Mouse (Mus musculus) hematopoietic stem cell, adult 5-6 weeks (primary cell): ENCODE measurements around the gene Rffl. TPM values are rescaled to one million over a fixed set of nuclear protein-coding genes. Genes with fewer than 3 reads are reported as not detected.
A peak's percentile ranks its signal among the peaks of the same experiment; 100 is the strongest.

ENCODE experiments used
- ATAC-seq, 2 experiments: fragments of 125-278 bp in 1 of 2; replicated peaks in 1 of 2; 2 replicates each; pipeline ENCODE4 v1.8.0; 2016 to 2017; ENCODE audit warnings: inconsistent platforms in 2 of 2, mild to moderate bottlenecking in 2 of 2, moderate number of reproducible peaks in 2 of 2, low read depth in 1 of 2, moderate TSS enrichment in 1 of 2; ENCODE audit not compliant: low FRiP score in 2 of 2, poor library complexity in 2 of 2, severe bottlenecking in 2 of 2, insufficient read depth in 1 of 2, low TSS enrichment in 1 of 2
- total RNA-seq: library from RNA; stranded (forward); fragments of 172-1452, 232-1000 nt; gene quantifications from 2 replicates; pipeline ENCODE4 v1.2.3, GENCODE M21; 2017

Rffl gene
- total RNA-seq, 1 experiment from 2014 or later, result 15.8 TPM

DNA sequence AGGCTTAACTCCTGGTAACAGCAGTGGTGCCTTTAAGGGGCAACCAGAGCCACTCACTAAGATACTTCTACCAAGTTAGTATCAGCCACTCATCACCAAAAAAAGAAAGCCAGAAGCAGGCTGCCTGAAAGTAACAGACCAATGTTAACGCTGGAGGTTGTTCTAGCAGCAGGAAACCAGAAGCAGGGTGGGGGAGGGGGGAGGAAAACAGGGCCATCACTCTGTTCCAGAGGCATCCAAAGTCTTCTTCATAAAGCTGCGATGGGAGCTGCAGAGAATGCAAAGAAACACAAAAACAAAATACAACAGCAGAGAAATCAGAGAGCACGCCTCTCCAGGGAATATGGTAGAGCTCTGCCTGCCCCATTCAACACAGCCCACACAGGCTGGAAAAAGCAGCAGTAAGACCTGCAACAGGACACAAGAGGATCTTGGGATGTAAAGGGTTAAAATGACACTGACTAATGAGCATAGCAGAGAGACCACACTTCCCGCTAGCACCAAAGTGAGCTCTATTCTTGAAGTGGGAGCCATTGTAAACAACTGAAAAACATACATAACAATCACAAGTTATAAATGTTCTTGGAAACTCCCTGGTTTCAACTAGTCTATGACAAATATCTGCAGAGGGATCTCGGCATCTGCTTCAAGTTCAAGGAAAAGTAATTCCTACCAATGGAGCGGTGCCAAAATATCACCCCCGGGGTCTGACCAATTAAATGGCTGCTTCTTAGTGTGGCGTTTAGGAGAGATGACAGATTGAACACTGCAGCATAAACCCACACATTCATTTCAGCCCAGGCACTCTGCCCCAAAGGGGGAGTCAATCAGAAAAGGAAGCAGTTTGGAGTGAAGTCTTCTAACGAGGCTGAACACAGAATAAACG is 39.8 kb downstream of the Rffl start:
- no peak for ATAC-seq

DNA sequence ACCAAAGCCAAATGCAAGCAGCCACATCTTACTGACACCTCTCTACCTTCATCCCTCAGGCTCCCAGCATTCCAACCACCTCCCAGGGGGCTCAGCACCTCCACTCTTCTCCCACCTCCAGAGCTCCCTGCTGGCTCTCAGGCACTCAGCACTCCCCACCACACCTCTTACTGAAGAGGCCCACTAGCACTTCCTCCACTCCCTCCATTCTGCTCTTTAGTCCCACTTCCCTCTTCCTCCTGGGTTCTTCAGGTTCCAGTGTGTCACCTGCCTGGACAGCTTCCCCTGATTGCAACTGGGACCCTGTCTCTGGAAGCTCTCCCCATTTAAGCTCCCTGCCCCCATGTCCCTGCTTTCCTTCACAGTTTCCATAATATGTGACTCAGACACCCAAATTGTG is 44.2 kb downstream of the Rffl start:
- no peak for ATAC-seq

DNA sequence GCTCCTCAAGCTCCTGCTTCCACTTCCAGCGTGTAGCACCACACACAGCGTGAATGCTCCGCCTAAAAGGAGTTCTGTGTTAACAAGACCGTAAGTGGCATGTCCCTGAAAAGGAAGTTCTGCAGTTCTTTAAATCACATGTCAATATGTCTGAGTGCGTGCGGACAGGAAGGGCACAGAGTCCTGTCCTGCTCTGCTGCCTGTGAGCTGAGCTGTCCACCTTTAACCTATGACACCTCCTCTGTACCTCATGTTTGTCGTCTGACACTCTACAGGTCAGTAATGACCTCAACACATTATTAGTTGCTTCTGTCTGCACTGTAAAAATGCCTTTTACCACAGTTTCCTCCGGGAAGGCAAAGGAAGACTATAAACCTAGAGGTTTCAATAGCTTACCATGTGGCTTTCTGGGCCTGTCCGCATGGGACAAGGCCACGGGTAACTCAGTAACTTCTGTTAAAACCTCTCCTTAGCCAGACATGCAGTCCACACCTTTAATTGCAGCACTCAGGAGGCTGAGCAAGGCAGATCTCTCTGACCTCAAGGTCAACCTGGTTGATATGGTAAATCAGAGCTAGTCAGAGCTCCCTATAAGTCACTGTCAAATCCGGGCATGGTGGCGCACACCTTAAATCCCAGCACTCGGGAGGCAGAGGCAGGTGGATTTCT is 50.1 kb downstream of the Rffl start:
- no peak for ATAC-seq

DNA sequence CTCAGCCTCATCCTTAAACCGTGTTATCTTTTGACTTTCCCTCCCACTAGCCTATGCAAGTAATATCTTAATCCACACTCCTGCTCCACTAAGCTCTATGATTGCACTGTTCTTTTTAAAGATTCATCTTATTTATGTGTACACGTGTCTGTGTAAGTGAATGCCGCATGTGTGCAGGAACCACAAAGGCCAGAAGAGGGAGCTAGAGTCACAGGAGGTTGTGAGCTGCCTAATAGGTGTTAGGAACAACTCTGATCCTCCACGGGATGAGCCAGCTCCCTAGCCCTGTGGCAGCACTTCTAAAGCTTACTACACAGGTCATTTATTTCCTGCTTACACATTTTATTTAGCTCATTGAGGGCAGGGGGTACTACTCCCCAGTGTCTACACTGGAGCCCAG is 51.7 kb downstream of the Rffl start:
- no peak; a peak in 1 of 4 replicates for ATAC-seq

DNA sequence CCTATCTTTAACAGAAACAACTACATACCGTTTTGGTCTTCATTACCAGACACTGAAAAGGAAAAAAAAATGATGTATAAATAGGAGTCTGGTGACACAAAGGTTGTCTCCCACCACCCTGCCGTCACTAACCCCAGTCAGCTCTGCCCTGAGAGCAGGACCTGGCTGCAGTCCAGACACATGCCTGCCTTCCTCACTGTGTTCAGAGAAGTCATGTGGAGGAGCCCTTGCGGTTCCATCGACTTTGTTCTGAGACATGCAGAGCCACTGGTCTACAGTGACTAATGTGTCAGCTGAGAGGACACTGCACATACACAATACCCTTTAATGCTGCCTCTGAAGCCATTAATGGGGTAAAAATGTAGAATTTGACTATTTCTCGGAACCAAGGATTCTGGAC is 62.5 kb downstream of the Rffl start:
- no peak for ATAC-seq

DNA sequence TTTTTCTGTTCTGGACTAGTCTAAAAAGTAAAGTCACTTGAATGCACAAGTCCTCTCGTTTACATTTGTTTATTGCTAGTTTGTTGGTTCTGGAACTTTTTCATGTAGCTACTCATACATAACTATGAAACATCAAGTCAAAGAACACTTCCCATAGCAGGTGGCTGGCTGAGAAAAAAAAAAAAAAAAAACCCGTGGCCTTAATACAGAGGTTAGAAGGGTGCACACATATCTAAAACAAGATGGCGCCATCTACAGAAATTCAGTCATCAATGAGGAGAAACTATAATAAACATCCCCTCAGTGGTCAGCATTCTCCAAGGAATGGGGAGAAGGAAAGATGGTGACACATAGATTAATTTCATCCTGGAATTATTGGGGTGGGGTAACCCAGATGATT is 63.6 kb downstream of the Rffl start:
- ATAC-seq, result no peak

DNA sequence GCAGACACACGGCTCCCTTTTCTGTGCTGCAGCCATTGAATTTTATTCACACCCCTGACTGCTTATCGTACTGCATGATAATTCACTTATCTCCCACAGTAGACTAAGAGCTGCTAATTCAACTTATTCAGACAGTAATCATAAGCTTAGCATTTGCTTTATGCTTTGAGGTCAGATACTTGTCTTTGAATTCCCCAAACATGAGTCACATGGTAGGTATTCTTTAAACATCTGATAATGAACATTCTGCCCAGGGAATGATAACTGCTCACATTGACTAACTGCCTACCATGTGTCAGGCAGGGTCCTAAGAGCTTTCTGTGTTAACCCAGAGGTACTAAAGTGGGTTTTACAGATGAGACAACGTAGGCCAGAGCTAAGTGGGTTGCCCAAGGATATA is 64.4 kb downstream of the Rffl start:
- no peak for ATAC-seq

DNA sequence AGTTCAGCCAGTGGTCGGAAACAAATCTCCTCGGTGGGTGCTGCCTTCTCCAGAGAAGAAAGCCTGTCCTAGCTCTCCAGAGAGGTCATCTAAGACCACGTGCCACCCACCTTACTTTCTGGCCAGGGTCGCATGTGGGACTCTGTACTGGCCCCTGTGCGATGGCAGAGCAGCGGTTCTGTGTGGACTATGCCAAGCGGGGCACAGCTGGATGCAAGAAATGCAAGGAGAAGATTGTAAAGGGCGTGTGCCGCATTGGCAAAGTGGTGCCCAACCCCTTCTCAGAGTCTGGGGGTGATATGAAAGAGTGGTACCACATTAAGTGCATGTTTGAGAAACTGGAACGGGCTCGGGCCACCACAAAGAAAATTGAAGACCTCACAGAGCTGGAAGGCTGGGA is 87.6 kb downstream of the Rffl start:
- ATAC-seq, result no peak

DNA sequence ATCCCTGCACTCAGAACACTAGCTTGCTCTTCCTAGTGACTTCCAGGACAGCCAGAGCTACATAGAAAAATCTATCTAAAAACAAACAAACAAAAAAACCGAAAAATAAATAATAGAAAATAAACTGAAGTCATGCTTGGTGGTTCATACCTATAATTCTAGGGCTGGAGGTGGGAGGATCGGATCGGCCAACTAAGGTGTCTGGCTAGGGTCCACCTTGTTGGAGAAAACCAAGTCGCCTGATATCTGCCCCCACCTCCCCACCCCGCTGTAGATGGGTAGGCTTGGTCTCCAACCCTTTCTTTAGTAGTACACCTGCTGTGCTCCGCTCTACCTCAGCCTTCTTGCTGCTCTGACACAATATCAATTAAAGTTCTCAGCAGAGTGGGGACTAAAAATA is 88.8 kb downstream of the Rffl start:
- ATAC-seq, result no peak

DNA sequence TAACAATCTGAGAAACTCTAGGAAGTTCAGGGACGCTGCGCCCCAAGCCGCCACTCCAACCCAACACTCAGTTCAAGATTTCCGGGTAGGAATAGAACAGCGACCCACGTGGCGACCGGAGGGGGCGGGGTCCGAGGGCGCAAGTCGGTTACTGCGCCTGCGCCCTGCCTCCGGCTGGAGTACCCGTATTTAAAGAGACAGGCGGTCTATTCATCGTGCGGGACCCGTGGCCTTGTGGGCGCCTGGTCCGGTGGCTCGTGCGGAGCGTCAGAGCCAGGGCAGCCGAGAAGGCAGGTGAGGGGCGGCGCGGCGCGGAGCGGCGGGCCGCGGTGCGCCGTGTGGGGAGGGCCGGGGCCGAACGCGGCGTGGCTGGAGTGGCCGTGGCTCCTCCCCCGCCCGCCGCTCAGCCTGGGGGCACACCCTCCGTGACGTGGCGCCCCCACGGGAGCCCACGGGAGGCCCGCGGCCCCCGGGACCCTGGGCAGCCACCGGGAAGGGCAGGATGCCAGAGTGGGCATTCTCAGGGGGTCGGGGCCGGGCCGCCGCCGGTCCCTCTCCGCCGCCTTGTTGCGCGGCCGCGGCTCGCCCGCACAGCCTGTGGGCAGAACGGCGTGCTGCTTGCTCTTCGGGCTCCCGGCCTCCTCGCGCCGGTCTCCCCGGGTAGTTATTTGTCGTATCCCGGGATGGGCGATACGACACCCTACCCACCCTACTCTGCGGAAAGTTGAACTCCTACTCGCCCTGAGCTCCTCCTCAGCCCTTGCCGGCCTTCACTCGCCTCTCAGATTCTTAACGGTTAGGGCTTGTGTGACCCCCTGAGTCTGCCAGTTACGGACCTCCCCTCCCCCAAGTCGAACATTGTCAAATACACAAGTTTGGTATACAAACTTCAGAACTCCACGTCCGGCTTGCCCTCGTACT is 89.8 kb downstream of the Rffl start, which contains the start of gene Lig3:
Gene Lig3 (plus strand): TSS at position 126 of the 921 bp plus-strand sequence.
- ATAC-seq, result peak; percentile 86 to 92

DNA sequence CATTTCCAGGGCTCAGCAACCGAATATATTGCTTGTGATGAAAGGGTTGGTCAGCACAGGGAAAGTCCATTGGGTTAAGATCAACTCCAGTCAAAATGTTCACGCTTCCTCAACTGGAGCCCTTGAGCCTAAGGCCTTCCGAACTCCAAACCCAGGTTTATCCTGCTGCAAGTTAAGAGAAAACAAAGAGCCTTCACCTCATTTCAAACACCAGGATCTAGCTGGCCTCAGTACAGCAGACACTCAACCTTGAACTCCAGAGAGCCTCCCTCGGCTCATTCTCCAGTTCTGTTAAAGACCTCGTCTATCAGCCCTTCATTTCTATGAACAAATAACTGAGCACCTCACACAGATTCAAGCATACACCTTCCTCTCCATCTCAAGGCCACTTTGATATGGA is 90.9 kb downstream of the Rffl start:
- no peak for ATAC-seq

DNA sequence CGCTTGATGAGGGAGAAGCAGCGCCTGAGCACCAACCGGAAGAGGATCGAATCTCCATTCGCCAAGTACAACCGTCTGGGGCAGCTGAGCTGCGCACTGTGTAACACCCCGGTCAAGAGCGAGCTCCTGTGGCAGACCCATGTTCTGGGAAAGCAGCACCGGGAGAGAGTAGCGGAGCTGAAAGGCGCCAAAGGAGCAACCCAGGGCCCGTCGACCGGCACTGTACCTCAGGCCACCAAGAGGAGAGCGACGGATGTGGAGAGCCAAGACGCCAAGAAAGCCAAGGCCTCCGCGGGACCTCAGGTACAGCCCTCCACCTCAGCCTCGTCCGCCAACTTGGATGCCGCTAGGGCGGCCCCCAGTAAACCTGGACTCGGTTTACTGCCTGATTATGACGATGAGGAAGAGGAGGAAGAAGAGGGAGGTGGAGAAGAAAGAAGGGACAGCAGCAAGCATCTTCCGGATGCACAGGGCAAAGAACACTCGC is 106.5 kb downstream of the Rffl start:
- no peak; a peak in 2 of 4 replicates for ATAC-seq

DNA sequence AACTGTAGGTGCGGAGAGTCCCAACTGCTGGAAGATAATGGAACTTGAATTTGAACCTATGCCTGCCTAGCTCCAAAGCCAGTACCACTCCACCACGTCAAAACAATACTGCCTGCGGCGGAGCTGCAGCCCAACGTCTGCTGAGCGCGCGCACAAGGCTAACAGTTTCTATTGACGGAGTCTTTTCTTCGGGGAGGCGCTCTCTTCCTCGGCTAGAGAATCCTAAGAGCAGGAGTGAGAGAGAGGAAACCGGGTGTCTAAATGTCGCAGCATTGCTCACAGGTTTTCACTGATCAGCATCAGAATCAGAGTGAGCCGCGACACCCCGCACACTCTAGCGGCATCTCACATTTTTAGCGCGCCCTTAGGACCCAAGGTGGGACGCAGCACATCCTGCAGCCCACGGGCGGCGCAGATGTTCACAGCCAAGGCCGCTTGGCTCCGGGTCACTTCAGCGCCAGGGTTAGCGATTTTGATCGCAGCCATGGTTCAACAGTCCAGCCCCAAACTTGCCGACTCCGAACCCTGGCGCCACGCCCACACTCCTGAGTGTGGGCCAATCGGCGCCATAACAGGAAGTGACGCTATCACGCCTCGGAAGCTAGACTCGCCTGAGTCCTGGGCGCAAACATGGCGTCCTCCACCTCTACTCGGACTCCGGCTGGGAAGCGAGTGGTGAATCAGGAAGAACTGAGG is 107.1 kb downstream of the Rffl start, which contains the start of the genes Cct6b and Zfp830:
Gene Cct6b (minus strand): TSS at position 580 of the 696 bp plus-strand sequence.
Gene Zfp830 (plus strand): TSS at position 604 of the 696 bp plus-strand sequence.
- peak; percentile 98 to 99 for ATAC-seq

DNA sequence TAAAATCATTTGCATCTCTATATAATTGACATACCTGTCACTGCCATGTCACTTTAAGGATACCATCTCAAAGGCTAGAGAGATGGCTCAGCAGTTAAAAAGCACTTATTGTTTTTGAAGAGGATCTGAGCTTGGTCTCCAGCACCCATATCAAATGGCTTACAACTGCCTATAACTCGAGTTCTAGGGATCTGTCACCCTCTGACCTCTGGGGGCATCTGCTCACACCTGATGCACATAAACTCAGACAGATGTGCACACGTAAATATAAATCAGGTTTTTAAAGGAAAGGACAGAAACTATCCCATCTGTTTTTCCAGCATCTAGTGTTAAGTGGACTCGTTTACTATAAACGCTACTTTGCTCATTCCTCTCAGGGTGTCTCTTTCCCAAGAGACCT is 107.7 kb downstream of the Rffl start:
- ATAC-seq, result no peak

DNA sequence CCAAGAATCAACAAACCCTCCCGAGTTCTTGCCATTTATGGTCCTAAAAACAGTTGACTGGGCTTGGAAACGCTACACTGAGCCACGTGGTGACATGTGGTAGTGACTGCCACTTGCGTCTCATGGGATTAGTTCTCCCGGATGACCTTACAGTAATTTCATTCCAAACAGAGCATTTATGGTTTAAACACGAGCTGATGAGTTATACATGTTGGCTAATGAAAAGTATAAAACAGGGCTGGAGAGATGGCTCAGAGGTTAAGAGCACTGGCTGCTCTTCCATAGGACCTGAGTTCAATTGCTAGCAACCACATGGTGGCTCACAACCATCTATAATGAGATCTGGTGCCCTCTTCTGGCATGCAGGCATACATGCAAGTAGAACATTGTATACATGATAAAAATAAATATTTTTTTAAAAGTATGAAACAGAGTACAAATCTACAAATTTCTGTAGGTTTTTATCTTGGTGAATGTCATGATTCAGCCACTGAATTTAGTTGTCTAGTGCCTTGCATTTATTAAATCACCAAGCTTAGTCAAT is 108.7 kb downstream of the Rffl start:
- no peak for ATAC-seq

DNA sequence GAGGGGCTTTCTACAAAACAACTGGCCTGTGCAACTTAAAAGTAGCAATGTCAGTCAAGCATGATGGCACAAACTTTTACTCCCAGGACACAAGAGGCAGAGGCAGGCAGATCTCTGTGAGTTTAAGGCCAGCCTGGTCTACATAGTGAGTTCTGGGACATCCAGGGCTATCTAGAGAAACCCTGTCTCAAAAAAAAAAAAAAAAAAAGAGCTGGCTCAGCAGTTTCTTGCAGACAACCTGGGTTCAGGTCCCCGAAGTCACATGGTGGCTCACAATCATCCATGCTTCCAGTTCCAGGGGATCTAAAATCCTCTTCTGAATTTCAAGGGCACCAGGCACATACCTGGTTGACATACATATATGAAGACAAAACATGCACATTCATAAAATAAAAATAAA is 115.1 kb downstream of the Rffl start:
- no peak for ATAC-seq
